In genomic region chrX:100392304-100392703, GRCm38 (mm10) we compare ENCODE assay signal across 8 mouse cellular contexts. TPM values are rescaled to one million over a fixed set of nuclear protein-coding genes. Genes with fewer than 3 reads are reported as not detected.
DNase-seq lines count a peak whose midpoint lies in the region; ATAC-seq and TF ChIP-seq lines count a peak whose summit lies in the region.
"Had no signal": no experiment of that assay in that cellular context is flagged by ENCODE, and none has a peak within 500 bp of the region (broad histone marks: within the 10 kb centered on the region; RNA-seq: fewer than 3 reads in every experiment).

No protein-coding gene starts in this region.

- no peaks in the 10 kb centered on the region for H3K9me3 ChIP-seq in E14TG2a.4 (ENCODE audit: low read length)
- no peaks in the 10 kb centered on the region for H3K9me3 ChIP-seq in embryonic facial prominence, embryonic 11.5 days (replicated peaks; ENCODE audit: control insufficient read depth, low read length)

- no peak overlapping the region for H3K4me3 ChIP-seq in E14TG2a.4 (replicated peaks; ENCODE audit: low read length)
- H3K4me3 ChIP-seq in embryonic facial prominence, embryonic 11.5 days (ENCODE audit: low read depth, low read length): no peak overlapping the region
- H3K4me3 ChIP-seq: erythroblast, embryonic 14.5 days had no signal

- H3K9ac ChIP-seq in embryonic facial prominence, embryonic 11.5 days (replicated peaks; ENCODE audit: low read length): no peak overlapping the region

- no peaks in the 10 kb centered on the region for H3K4me1 ChIP-seq in E14TG2a.4 (replicated peaks; ENCODE audit: low read depth, low read length)
- no peaks in the 10 kb centered on the region for H3K4me1 ChIP-seq in embryonic facial prominence, embryonic 11.5 days (ENCODE audit: control insufficient read depth, insufficient read depth, low read length)

- peak; percentile 1 to 8 for DNase-seq in kidney, adult 8-10 months
- no peak for DNase-seq in kidney, adult 11 months
- peak; percentile 24 for DNase-seq in NIH3T3 (ENCODE audit: low read depth)
- peak; percentile 64 for DNase-seq in embryonic facial prominence, embryonic 11.5 days (ENCODE audit: low spot score)
- DNase-seq in left cerebral cortex, postnatal 14 days (ENCODE audit: low spot score in 2 of 2): peak; percentile 15 to 27
- peak; percentile 3 to 29 for DNase-seq in right cerebral cortex, adult 2 months (ENCODE audit: low spot score in 2 of 2)

- intact Hi-C loops in left cerebral cortex, postnatal 14 days (cut with DNase I): loop anchor here (5.0 kb wide), 1 partner anchor 575 kb away; no protein-coding TSS in a partner anchor

- no peak overlapping the region for H3K27ac ChIP-seq in embryonic facial prominence, embryonic 11.5 days (replicated peaks; ENCODE audit: low read depth, low read length)

- H3K4me2 ChIP-seq in embryonic facial prominence, embryonic 11.5 days (ENCODE audit: low read depth, low read length): no peak overlapping the region

- no peaks in the 10 kb centered on the region for H3K27me3 ChIP-seq in E14TG2a.4 (ENCODE audit: insufficient read depth, low read length)
- H3K27me3 ChIP-seq in embryonic facial prominence, embryonic 11.5 days (ENCODE audit: control insufficient read depth, insufficient read depth, low read length): no peaks in the 10 kb centered on the region

- 30% methylated on average over 6 of the region's 6 CpGs for WGBS in embryonic facial prominence, embryonic 11.5 days

- no peaks in the 10 kb centered on the region for H3K36me3 ChIP-seq in E14TG2a.4 (ENCODE audit: insufficient read depth, low read length)
- H3K36me3 ChIP-seq in embryonic facial prominence, embryonic 11.5 days (replicated peaks; ENCODE audit: control insufficient read depth, insufficient read depth, low read depth, low read length): no peaks in the 10 kb centered on the region

- TF ChIP-seq CTCF in E14TG2a.4 (conservative IDR thresholded peaks at IDR 0.05; ENCODE audit: low read length): peak; percentile 62

- no peak for ATAC-seq in embryonic facial prominence, embryonic 11.5 days (replicated peaks; ENCODE audit: insufficient number of reproducible peaks, low FRiP score, low TSS enrichment, low read depth)

RNA-seq across cellular contexts. Expression of gene Otud6a, which starts 36.5 kb away (rescaled TPM):
- 0.25 TPM in 1 of 2 replicates, not detected in the other for polyA plus RNA-seq in embryonic facial prominence, embryonic 11.5 days (2014; fragmentation: Nextera tagmentation; extraction: Ambion mirVana)
- total RNA-seq in left cerebral cortex, postnatal 14 days (2021): not detected
- polyA plus RNA-seq: erythroblast, embryonic 14.5 days had no signal

RNA-seq across cellular contexts. Expression of gene Awat2, which starts 50.2 kb away (rescaled TPM):
- polyA plus RNA-seq in embryonic facial prominence, embryonic 11.5 days (2014; fragmentation: Nextera tagmentation; extraction: Ambion mirVana): 0.10 and 0.55 TPM in 2 replicates
- total RNA-seq in left cerebral cortex, postnatal 14 days (2021): not detected
- polyA plus RNA-seq: erythroblast, embryonic 14.5 days had no signal
